Mouse (Mus musculus) heart, adult 9 months (tissue): ENCODE data around the gene Rsph10b.

Experiments used
- DNase-seq, 2 experiments: peaks; one replicate each; pipeline ENCODE4 v3.0.0; 2022; ENCODE audit warnings: low spot score in 2 of 2

The Rsph10b gene

GRCm38 (mm10) chr5:143932831-143933230 is at the start of gene Rsph10b:
Rsph10b (plus strand) TSS chr5:143933035.
- no peak for DNase-seq

- no peak for DNase-seq
These were observed 47.6 kb upstream of the Rsph10b start for GRCm38 (mm10) chr5:143885274-143885673.

- no peak for DNase-seq
These were observed 42.1 kb upstream of the Rsph10b start for GRCm38 (mm10) chr5:143890741-143891140.

- DNase-seq, result no peak
These were observed 40.5 kb upstream of the Rsph10b start for GRCm38 (mm10) chr5:143892255-143892886.

GRCm38 (mm10) chr5:143893396-143893795 is 39.4 kb upstream of the Rsph10b start:
- DNase-seq, result no peak

- DNase-seq, result no peak
These were observed 35.1 kb upstream of the Rsph10b start, which contains the start of gene Ankrd61 for GRCm38 (mm10) chr5:143897635-143898330. Ankrd61 (minus strand) TSS chr5:143897685.

- DNase-seq, result peak; percentile 47 to 52
These were observed 30.7 kb upstream of the Rsph10b start for GRCm38 (mm10) chr5:143902111-143902510.

- DNase-seq, result no peak
These were observed 29.0 kb upstream of the Rsph10b start for GRCm38 (mm10) chr5:143903813-143904212.

- DNase-seq, result no peak
These were observed 26.4 kb upstream of the Rsph10b start for GRCm38 (mm10) chr5:143906429-143906828.

- DNase-seq, result no peak
These were observed 23.9 kb upstream of the Rsph10b start for GRCm38 (mm10) chr5:143908926-143909325.

GRCm38 (mm10) chr5:143909417-143910400 is 23.1 kb upstream of the Rsph10b start, which contains the start of the genes Aimp2 and Pms2:
Aimp2 (minus strand) TSS chr5:143909847.
Pms2 (plus strand) TSS chr5:143909964.
- DNase-seq, result peak; percentile 98

GRCm38 (mm10) chr5:143916221-143916620 is 16.6 kb upstream of the Rsph10b start:
- DNase-seq, result no peak

- DNase-seq, result peak in 1 of 2 experiments; percentile 37
These were observed 15.4 kb upstream of the Rsph10b start for GRCm38 (mm10) chr5:143917418-143917817.

GRCm38 (mm10) chr5:143918120-143918519 is 14.7 kb upstream of the Rsph10b start:
- DNase-seq, result no peak

- no peak for DNase-seq
These were observed 7.9 kb upstream of the Rsph10b start for GRCm38 (mm10) chr5:143924781-143925452.

GRCm38 (mm10) chr5:143927875-143928274 is 5.0 kb upstream of the Rsph10b start, which contains the start of gene Gm42421:
Gm42421 (plus strand) TSS chr5:143928175.
- no peak for DNase-seq

GRCm38 (mm10) chr5:143929291-143929690 is 3.5 kb upstream of the Rsph10b start:
- DNase-seq, result no peak

GRCm38 (mm10) chr5:143930656-143931055 is 2.2 kb upstream of the Rsph10b start:
- no peak for DNase-seq

- no peak for DNase-seq
These were observed 813 bp upstream of the Rsph10b start for GRCm38 (mm10) chr5:143931863-143932580.

- DNase-seq, result no peak
These were observed 579 bp downstream of the Rsph10b start for GRCm38 (mm10) chr5:143933414-143933813.

GRCm38 (mm10) chr5:143933875-143934274 is 1.0 kb downstream of the Rsph10b start:
- no peak for DNase-seq
